Mouse (Mus musculus): Measurements from ENCODE around the gene Map4k1. TPM values are rescaled to one million over a fixed set of nuclear protein-coding genes. Genes with fewer than 3 reads are reported as not detected.

The Map4k1 gene
- polyA plus RNA-seq, 1 experiment from 2014 or later: 10.0 TPM

DNA sequence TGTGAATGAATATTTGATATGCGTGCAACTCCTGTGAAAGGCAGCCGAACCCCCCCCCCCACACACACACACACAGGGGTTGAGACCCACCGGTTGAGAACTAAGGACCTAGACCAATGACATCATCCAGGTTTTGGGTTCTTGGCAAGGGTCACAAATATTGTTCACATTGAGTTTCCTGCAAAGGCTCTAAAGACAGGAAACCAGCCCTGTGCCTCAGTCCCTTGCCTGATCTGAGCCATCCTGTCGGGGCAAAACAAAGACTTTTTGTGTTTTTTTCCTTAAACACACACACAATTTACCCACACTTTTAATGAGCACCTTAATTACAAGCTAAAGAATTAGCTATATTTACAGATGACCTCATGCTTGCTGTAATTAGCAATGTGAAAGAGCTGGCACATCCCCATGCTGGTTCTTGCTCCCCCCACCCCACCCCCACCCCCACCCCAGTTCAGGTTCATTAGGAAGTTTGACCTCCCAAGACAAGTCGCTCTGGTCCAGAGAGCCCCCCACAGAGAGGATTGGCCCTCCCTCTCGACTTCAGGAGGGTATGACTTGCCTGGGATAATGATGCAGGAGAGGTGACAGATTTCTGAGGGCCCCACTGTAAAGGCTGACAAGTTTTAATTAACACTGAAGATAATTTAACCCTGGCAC, 37.0 kb upstream of the Map4k1 start:
- WGBS: 11% methylated on average over 6 of the region's 6 CpGs
- Histone ChIP-seq H3K36me3 (ENCODE audit: control insufficient read depth, insufficient read depth) (no peaks in the 10 kb centered on the region), H3K4me1 (replicated peaks; ENCODE audit: control insufficient read depth, insufficient read depth, low read length) (peaks cover 22% of the 10 kb centered on the region), H3K27ac (ENCODE audit: low read length) (peak overlapping the region; percentile 59), H3K4me2 (ENCODE audit: low read length) (no peak overlapping the region), H3K27me3 (replicated peaks; ENCODE audit: control insufficient read depth, insufficient read depth, low read length) (no peaks in the 10 kb centered on the region), H3K9me3 (ENCODE audit: control insufficient read depth, low read length) (no peaks in the 10 kb centered on the region), H3K9ac (replicated peaks; ENCODE audit: low read depth, low read length) (no peak overlapping the region), H3K4me3 (replicated peaks; ENCODE audit: low read length) (no peak overlapping the region)
- peak; percentile 71 for ATAC-seq

- ATAC-seq: peak; percentile 32; the same call in 1 of the 2 replicates
- peaks cover 22% of the 10 kb centered on the region for H3K4me1 ChIP-seq (replicated peaks; ENCODE audit: control insufficient read depth, insufficient read depth, low read length)
- no peaks in the 10 kb centered on the region for H3K27me3 ChIP-seq (replicated peaks; ENCODE audit: control insufficient read depth, insufficient read depth, low read length)
- H3K4me3 ChIP-seq (replicated peaks; ENCODE audit: low read length): no peak overlapping the region
- no peak overlapping the region for H3K9ac ChIP-seq (replicated peaks; ENCODE audit: low read depth, low read length)
- WGBS: 12% methylated on average over 10 of the region's 10 CpGs
- no peaks in the 10 kb centered on the region for H3K9me3 ChIP-seq (ENCODE audit: control insufficient read depth, low read length)
- no peak overlapping the region; the same call in 1 of the 2 replicates for H3K4me2 ChIP-seq (ENCODE audit: low read length)
- H3K27ac ChIP-seq (ENCODE audit: low read length): peak overlapping the region; percentile 59
- no peaks in the 10 kb centered on the region for H3K36me3 ChIP-seq (ENCODE audit: control insufficient read depth, insufficient read depth)
Measured at GRCm38 (mm10) chr7:28945416-28946270, 36.2 kb upstream of the Map4k1 start.

DNA sequence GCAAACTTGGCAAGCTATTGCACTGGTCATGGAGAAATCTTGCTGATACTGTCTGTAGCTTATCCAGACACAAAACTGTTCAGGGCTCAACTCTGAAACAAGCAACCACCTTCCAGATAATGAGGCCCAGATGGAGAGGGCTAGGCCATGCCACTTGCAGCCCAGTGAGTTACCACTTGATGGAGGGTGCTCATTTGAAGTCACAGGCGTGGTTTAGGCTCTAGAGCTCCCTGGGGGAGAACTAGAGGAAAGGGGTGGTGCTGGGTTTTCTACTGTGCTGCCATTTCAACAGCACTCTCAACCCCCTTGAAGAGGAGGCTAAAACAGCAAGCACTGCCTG, 35.6 kb upstream of the Map4k1 start:
- Histone ChIP-seq H3K4me3 (replicated peaks; ENCODE audit: low read length) (no peak overlapping the region), H3K27ac (ENCODE audit: low read length) (no peak overlapping the region), H3K9me3 (ENCODE audit: control insufficient read depth, low read length) (no peaks in the 10 kb centered on the region), H3K4me1 (replicated peaks; ENCODE audit: control insufficient read depth, insufficient read depth, low read length) (peaks cover 22% of the 10 kb centered on the region), H3K27me3 (replicated peaks; ENCODE audit: control insufficient read depth, insufficient read depth, low read length) (no peaks in the 10 kb centered on the region), H3K4me2 (ENCODE audit: low read length) (no peak overlapping the region), H3K36me3 (ENCODE audit: control insufficient read depth, insufficient read depth) (no peaks in the 10 kb centered on the region), H3K9ac (replicated peaks; ENCODE audit: low read depth, low read length) (no peak overlapping the region)
- WGBS: 29% methylated on average over 1 of the region's 1 CpGs
- ATAC-seq: no peak

DNA sequence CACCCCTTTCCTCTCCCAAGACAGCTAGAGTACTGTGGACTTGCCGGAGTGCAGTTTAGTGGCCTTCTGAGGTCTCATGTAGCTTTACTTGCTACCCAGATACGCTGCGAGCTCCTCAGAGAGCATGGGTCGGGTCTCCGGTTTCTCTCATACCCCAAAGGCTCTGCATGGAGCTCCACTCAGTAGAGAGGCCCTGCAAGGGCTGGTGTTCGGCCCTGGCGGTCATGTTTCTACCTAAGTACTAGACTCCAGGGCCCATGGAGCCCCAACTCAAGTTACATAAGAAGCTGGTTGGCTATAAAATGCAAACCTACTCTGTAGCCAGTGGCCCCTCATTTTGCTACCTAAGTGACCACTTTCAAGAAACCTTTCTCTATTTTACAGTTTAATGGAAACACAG, 33.1 kb upstream of the Map4k1 start:
- ATAC-seq: no peak
- Histone ChIP-seq H3K4me2 (ENCODE audit: low read length) (no peak overlapping the region), H3K4me1 (replicated peaks; ENCODE audit: control insufficient read depth, insufficient read depth, low read length) (peaks cover 36% of the 10 kb centered on the region), H3K27ac (ENCODE audit: low read length) (no peak overlapping the region), H3K27me3 (replicated peaks; ENCODE audit: control insufficient read depth, insufficient read depth, low read length) (no peaks in the 10 kb centered on the region), H3K36me3 (ENCODE audit: control insufficient read depth, insufficient read depth) (no peaks in the 10 kb centered on the region), H3K4me3 (replicated peaks; ENCODE audit: low read length) (no peak overlapping the region), H3K9me3 (ENCODE audit: control insufficient read depth, low read length) (no peaks in the 10 kb centered on the region), H3K9ac (replicated peaks; ENCODE audit: low read depth, low read length) (no peak overlapping the region)
- 95% methylated on average over 7 of the region's 7 CpGs for WGBS

DNA sequence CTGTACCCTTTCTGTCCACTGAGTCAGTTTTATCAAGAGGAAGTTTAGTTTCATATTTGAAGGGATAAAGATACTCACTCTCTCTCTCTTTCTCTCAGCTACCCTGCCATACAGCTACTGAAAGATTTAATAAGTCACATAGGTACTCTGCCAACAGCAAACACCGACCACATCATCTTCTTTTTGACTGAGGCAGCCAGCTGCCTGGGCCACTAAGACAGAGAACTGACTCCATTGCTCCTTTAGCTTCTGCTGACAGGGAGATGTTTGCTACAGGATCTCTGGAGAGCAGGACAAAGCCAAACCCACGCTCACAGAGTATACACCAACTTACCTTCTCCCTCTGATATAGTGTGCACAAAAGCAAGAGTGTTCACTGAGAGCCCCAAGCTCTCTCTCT, 32.6 kb upstream of the Map4k1 start:
- Histone ChIP-seq H3K4me1 (replicated peaks; ENCODE audit: control insufficient read depth, insufficient read depth, low read length) (peaks cover 38% of the 10 kb centered on the region), H3K9ac (replicated peaks; ENCODE audit: low read depth, low read length) (no peak overlapping the region), H3K27me3 (replicated peaks; ENCODE audit: control insufficient read depth, insufficient read depth, low read length) (no peaks in the 10 kb centered on the region), H3K27ac (ENCODE audit: low read length) (no peak overlapping the region), H3K4me2 (ENCODE audit: low read length) (no peak overlapping the region), H3K4me3 (replicated peaks; ENCODE audit: low read length) (no peak overlapping the region), H3K9me3 (ENCODE audit: control insufficient read depth, low read length) (no peaks in the 10 kb centered on the region), H3K36me3 (ENCODE audit: control insufficient read depth, insufficient read depth) (no peaks in the 10 kb centered on the region)
- WGBS: 88% methylated on average over 2 of the region's 2 CpGs
- no peak for ATAC-seq

GRCm38 (mm10) chr7:28950346-28951037, 31.4 kb upstream of the Map4k1 start:
- Histone ChIP-seq H3K27ac (ENCODE audit: low read length) (no peak overlapping the region), H3K4me2 (ENCODE audit: low read length) (no peak overlapping the region), H3K9ac (replicated peaks; ENCODE audit: low read depth, low read length) (no peak overlapping the region), H3K4me1 (replicated peaks; ENCODE audit: control insufficient read depth, insufficient read depth, low read length) (peaks cover 29% of the 10 kb centered on the region), H3K4me3 (replicated peaks; ENCODE audit: low read length) (no peak overlapping the region), H3K27me3 (replicated peaks; ENCODE audit: control insufficient read depth, insufficient read depth, low read length) (no peaks in the 10 kb centered on the region), H3K36me3 (ENCODE audit: control insufficient read depth, insufficient read depth) (no peaks in the 10 kb centered on the region), H3K9me3 (ENCODE audit: control insufficient read depth, low read length) (no peaks in the 10 kb centered on the region)
- ATAC-seq: no peak
- WGBS: 93% methylated on average over 10 of the region's 10 CpGs

- H3K9ac ChIP-seq (replicated peaks; ENCODE audit: low read depth, low read length): no peak overlapping the region
- H3K27ac ChIP-seq (ENCODE audit: low read length): no peak overlapping the region
- no peak overlapping the region for H3K4me3 ChIP-seq (replicated peaks; ENCODE audit: low read length)
- 91% methylated on average over 2 of the region's 2 CpGs for WGBS
- no peak overlapping the region for H3K4me2 ChIP-seq (ENCODE audit: low read length)
- no peaks in the 10 kb centered on the region for H3K27me3 ChIP-seq (replicated peaks; ENCODE audit: control insufficient read depth, insufficient read depth, low read length)
- no peaks in the 10 kb centered on the region for H3K36me3 ChIP-seq (ENCODE audit: control insufficient read depth, insufficient read depth)
- H3K9me3 ChIP-seq (ENCODE audit: control insufficient read depth, low read length): no peaks in the 10 kb centered on the region
- peaks cover 23% of the 10 kb centered on the region for H3K4me1 ChIP-seq (replicated peaks; ENCODE audit: control insufficient read depth, insufficient read depth, low read length)
- no peak for ATAC-seq
Measured at GRCm38 (mm10) chr7:28951764-28952163, 30.1 kb upstream of the Map4k1 start.

DNA sequence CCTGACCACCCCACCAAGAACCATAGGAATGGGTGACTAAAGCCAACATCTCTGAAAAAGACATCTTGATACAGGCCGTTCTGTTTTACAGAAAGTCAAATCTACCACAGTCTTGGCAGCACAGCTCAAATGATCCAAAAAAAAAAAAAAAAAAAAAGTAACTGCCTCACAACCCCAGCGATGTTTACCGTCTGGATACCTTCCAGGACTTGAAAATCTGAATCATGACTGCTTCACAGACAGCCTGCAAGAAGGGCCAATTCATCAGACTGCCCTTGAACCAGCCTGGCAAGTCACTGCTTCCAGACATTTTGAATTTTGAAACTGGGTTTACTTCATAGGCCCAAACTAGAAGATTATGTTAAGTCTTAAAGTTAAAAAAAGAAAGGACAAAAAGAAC, 29.1 kb upstream of the Map4k1 start:
- H3K36me3 ChIP-seq (ENCODE audit: control insufficient read depth, insufficient read depth): no peaks in the 10 kb centered on the region
- no peak overlapping the region for H3K27ac ChIP-seq (ENCODE audit: low read length)
- no peak overlapping the region for H3K4me2 ChIP-seq (ENCODE audit: low read length)
- ATAC-seq: 0 out of 2 replicates have a peak, but pooled peaks have one; percentile 14
- no peaks in the 10 kb centered on the region for H3K27me3 ChIP-seq (replicated peaks; ENCODE audit: control insufficient read depth, insufficient read depth, low read length)
- WGBS: 6% methylated on average over 3 of the region's 3 CpGs
- H3K9ac ChIP-seq (replicated peaks; ENCODE audit: low read depth, low read length): no peak overlapping the region
- H3K4me3 ChIP-seq (replicated peaks; ENCODE audit: low read length): no peak overlapping the region
- H3K4me1 ChIP-seq (replicated peaks; ENCODE audit: control insufficient read depth, insufficient read depth, low read length): peaks cover 29% of the 10 kb centered on the region
- no peaks in the 10 kb centered on the region for H3K9me3 ChIP-seq (ENCODE audit: control insufficient read depth, low read length)
